Mouse (Mus musculus) myocyte (in vitro differentiated cells): ENCODE measurements at regions not wholly inside any gene's neighbourhood (a gene's known extent, or its start where the extent isn't known, plus 50 kb on each side); places are given as distances from the start of the nearest gene placed in this dataset.

Source experiments
- CEBPB ChIP-seq: IDR thresholded peaks from 2 replicates; pipeline ENCODE4 v1.6.1; 2011; ENCODE audit warnings: mild to moderate bottlenecking, moderate library complexity; ENCODE audit not compliant: poor library complexity, insufficient read depth, severe bottlenecking
- MAX ChIP-seq: IDR thresholded peaks from one replicate; pipeline ENCODE4 v1.6.1; 2011; ENCODE audit warnings: low read depth, mild to moderate bottlenecking, control low read depth
- MYOG ChIP-seq, 3 experiments: IDR thresholded peaks; one replicate each; pipeline ENCODE4 v1.6.1; 2011; ENCODE audit warnings: control low read depth in 2 of 3, low read depth in 2 of 3, mild to moderate bottlenecking in 2 of 3; ENCODE audit not compliant: insufficient read length in 2 of 3, control insufficient read depth in 1 of 3, insufficient read depth in 1 of 3
- POLR2A ChIP-seq: IDR thresholded peaks from one replicate; pipeline ENCODE4 v1.6.1; 2011; ENCODE audit warnings: low read depth, mild to moderate bottlenecking, control low read depth, moderate library complexity; ENCODE audit not compliant: insufficient read length
- SRF ChIP-seq: IDR thresholded peaks from one replicate; pipeline ENCODE4 v1.6.1; 2011; ENCODE audit warnings: low read depth; ENCODE audit not compliant: control insufficient read depth, insufficient read length
- USF1 ChIP-seq: IDR thresholded peaks from one replicate; pipeline ENCODE4 v1.6.1; 2011; ENCODE audit warnings: low read depth, mild to moderate bottlenecking, control low read depth, moderate library complexity

GRCm38 (mm10) chr11:48178174-48178573 is 189.4 kb upstream of the Sgcd start:
- TF ChIP-seq CEBPB (no peak), POLR2A (no peak), SRF (no peak), USF1 (no peak), MYOG (IDR thresholded peaks at IDR 0.05; ENCODE audit: control insufficient read depth in 1 of 3, insufficient read depth in 1 of 3, insufficient read length in 2 of 3, low read depth in 2 of 3) (no peak), MAX (no peak)
